Mouse (Mus musculus) frontal cortex, postnatal 10 days (tissue): ENCODE measurements at regions not wholly inside any gene's neighbourhood (a gene's known extent, or its start where the extent isn't known, plus 50 kb on each side); places are given as distances from the start of the nearest gene placed in this dataset.

Experiments used
- DNase-seq, 2 experiments: peaks; one replicate each; pipeline ENCODE4 v3.0.0; 2022; ENCODE audit warnings: low spot score in 2 of 2, mixed read lengths in 1 of 2

GRCm38 (mm10) chr13:117334125-117334524, 113.2 kb upstream of the Gm17509 start:
- DNase-seq: no peak

- no peak for DNase-seq
Observed at GRCm38 (mm10) chr13:117334539-117334938, 113.7 kb upstream of the Gm17509 start.

GRCm38 (mm10) chr13:117381086-117381595, 160.3 kb upstream of the Gm17509 start:
- DNase-seq: no peak

GRCm38 (mm10) chr13:117383480-117384137, 162.7 kb upstream of the Gm17509 start:
- no peak for DNase-seq

GRCm38 (mm10) chr13:117390287-117390686, 169.4 kb upstream of the Gm17509 start:
- no peak for DNase-seq

- DNase-seq: no peak
Observed at GRCm38 (mm10) chr13:117393488-117393887, 172.6 kb upstream of the Gm17509 start.

GRCm38 (mm10) chr13:117401245-117401644, 180.4 kb upstream of the Gm17509 start:
- no peak for DNase-seq

GRCm38 (mm10) chr13:117409940-117410339, 189.1 kb upstream of the Gm17509 start:
- DNase-seq: no peak

- DNase-seq: no peak
Observed at GRCm38 (mm10) chr13:117413616-117414015, 188.5 kb upstream of the Hcn1 start.

GRCm38 (mm10) chr13:117423558-117423957, 178.6 kb upstream of the Hcn1 start:
- no peak for DNase-seq

GRCm38 (mm10) chr13:117425015-117425414, 177.1 kb upstream of the Hcn1 start:
- no peak for DNase-seq

- DNase-seq: no peak
Observed at GRCm38 (mm10) chr13:117467407-117467806, 134.7 kb upstream of the Hcn1 start.

- no peak for DNase-seq
Observed at GRCm38 (mm10) chr13:117472726-117473125, 129.4 kb upstream of the Hcn1 start.

- DNase-seq: no peak
Observed at GRCm38 (mm10) chr13:117482624-117483023, 119.5 kb upstream of the Hcn1 start.

- DNase-seq: no peak
Observed at GRCm38 (mm10) chr13:117508746-117509145, 93.4 kb upstream of the Hcn1 start.

- peak; percentile 7 to 54 for DNase-seq
Observed at GRCm38 (mm10) chr13:117550108-117550507, 52.0 kb upstream of the Hcn1 start.
